Mouse (Mus musculus) liver, embryonic 15.5 days (tissue): Measurements from ENCODE around the gene Ccdc17. TPM values are rescaled to one million over a fixed set of nuclear protein-coding genes. Genes with fewer than 3 reads are reported as not detected.

Source experiments
- ATAC-seq: fragments of 200-750 bp; cut with Nextera tagmentation; 2 replicates; pipeline ENCODE4 v1.8.0; 2017; ENCODE audit warnings: moderate number of reproducible peaks, mild to moderate bottlenecking, moderate library complexity; ENCODE audit not compliant: insufficient read depth
- H3K27ac ChIP-seq: fragments of 300-500 bp; sonication (generic); replicated peaks from 2 replicates; pipeline ENCODE4 v1.5.1; 2015; ENCODE audit warnings: mild to moderate bottlenecking, inconsistent platforms
- H3K27me3 ChIP-seq: fragments of 300-500 bp; sonication (generic); 2 replicates; pipeline ENCODE4 v1.6.1; 2015; ENCODE audit warnings: mild to moderate bottlenecking, inconsistent platforms
- H3K36me3 ChIP-seq: fragments of 300-500 bp; sonication (generic); replicated peaks from 2 replicates; pipeline ENCODE4 v1.6.1; 2015; ENCODE audit warnings: moderate library complexity, mild to moderate bottlenecking, inconsistent platforms
- H3K4me1 ChIP-seq: fragments of 300-500 bp; sonication (generic); replicated peaks from 2 replicates; pipeline ENCODE4 v1.6.1; 2015; ENCODE audit warnings: inconsistent platforms
- H3K4me2 ChIP-seq: fragments of 300-500 bp; sonication (generic); 2 replicates; pipeline ENCODE4 v1.6.1; 2015; ENCODE audit warnings: moderate library complexity, mild to moderate bottlenecking, inconsistent platforms
- H3K4me3 ChIP-seq: fragments of 300-500 bp; sonication (generic); replicated peaks from 2 replicates; pipeline ENCODE4 v1.5.1; 2015; ENCODE audit warnings: mild to moderate bottlenecking, inconsistent platforms
- H3K9ac ChIP-seq: fragments of 300-500 bp; sonication (generic); 2 replicates; pipeline ENCODE4 v1.6.1; 2015; ENCODE audit warnings: moderate library complexity, mild to moderate bottlenecking, inconsistent platforms
- H3K9me3 ChIP-seq: fragments of 300-500 bp; sonication (generic); replicated peaks from 2 replicates; pipeline ENCODE4 v1.6.1; 2016; ENCODE audit warnings: inconsistent platforms
- WGBS: fragments of 180-500 bp; shearing (Covaris S2); methylation state at CpG from one replicate; pipeline ENCODE4 v1.1.7; 2015; ENCODE audit warnings: mixed read lengths; ENCODE audit not compliant: insufficient replicate concordance; 5-methylcytosine and 5-hydroxymethylcytosine counted together
- polyA plus RNA-seq: library from polyadenylated mRNA; unstranded; fragments of >200 nt; fragmentation: Nextera tagmentation; extraction: Ambion mirVana; gene quantifications from 2 replicates; pipeline ENCODE4 v1.2.1, GENCODE M21; 2015

The Ccdc17 gene
- polyA plus RNA-seq, 1 experiment from 2014 or later = 1.1 TPM

DNA sequence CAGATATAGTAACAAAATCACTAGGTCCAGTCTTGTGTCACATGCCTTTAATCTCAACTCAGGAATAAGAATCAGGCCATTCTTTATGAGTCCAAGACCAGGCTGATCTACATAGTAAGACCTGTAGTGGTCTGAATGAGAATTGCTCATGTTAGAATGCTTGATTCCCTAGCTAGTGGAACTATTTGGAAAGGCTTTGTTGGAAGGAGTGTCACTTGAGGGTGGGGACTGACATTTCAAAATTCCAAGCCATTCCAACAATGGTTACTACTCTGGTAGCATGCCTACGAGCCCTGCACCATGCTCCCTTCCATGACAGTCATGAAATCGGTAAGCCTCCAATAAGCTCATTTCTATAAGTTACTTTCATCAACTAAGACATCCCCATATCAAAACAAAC is 16.2 kb downstream of the Ccdc17 start:
- peaks cover 78% of the 10 kb centered on the region for H3K36me3 ChIP-seq

GRCm38 (mm10) chr4:116615237-116615636 is 18.8 kb downstream of the Ccdc17 start:
- ATAC-seq = no peak
- Histone ChIP-seq H3K9me3 (no peaks in the 10 kb centered on the region), H3K27me3 (no peaks in the 10 kb centered on the region), H3K4me3 (no peak overlapping the region), H3K4me2 (no peak overlapping the region), H3K4me1 (no peaks in the 10 kb centered on the region), H3K27ac (no peak overlapping the region), H3K36me3 (peaks cover 77% of the 10 kb centered on the region), H3K9ac (no peak overlapping the region)
- 91% methylated on average over 2 of the region's 2 CpGs for WGBS

More for the DNA sequence above, 16.2 kb downstream of the Ccdc17 start:
- no peak overlapping the region for H3K9ac ChIP-seq
- ATAC-seq = no peak
- no peaks in the 10 kb centered on the region for H3K9me3 ChIP-seq
- no peak overlapping the region for H3K27ac ChIP-seq
- H3K4me2 ChIP-seq = no peak overlapping the region
- H3K4me3 ChIP-seq = no peak overlapping the region
- 86% methylated on average over 2 of the region's 2 CpGs for WGBS
- H3K27me3 ChIP-seq = no peaks in the 10 kb centered on the region
- no peaks in the 10 kb centered on the region for H3K4me1 ChIP-seq

- Histone ChIP-seq H3K4me2 (peak overlapping the region; percentile 81), H3K9me3 (no peaks in the 10 kb centered on the region), H3K4me3 (peak overlapping the region; percentile 96; the same call in 1 of the 2 replicates), H3K36me3 (peaks cover 40% of the 10 kb centered on the region), H3K27me3 (no peaks in the 10 kb centered on the region), H3K27ac (no peak overlapping the region), H3K4me1 (peaks cover 27% of the 10 kb centered on the region), H3K9ac (no peak overlapping the region)
- ATAC-seq = no peak
- 77% methylated on average over 4 of the region's 4 CpGs for WGBS
Observed at GRCm38 (mm10) chr4:116624831-116625230, 28.4 kb downstream of the Ccdc17 start.

DNA sequence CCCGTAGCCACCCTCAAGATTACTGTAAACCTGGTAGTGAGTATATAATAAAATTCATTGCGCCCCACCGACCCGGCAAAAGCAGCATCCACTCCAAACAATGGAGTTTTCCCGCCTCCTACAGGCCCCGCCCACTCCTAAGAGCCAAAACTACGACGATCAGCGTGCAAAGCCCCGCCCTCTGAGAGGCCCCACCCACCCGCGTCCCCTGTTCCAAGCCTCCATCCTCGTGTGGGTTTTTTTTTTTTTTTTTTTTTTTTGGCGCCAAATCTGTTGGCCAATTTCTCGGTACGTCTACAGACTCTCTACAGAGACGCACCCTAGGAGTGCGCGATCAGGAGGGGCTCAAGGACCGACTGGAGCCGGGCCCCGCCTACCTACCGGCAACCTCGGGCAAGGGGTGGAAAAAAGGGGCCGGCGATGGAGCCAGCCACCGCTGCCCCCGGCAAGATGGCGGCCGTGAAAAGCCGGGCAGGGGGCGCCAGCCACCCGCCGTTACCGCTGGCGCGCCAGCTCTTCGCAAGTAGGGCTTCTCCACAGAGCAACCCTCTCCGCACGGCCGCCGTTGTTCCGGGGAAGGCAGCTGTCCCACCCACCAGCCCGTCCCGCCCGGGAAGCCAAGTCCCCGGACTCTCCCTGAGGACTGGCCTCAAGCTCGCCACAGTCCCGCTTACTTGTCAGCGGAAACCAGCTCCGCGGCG is 30.4 kb downstream of the Ccdc17 start:
- Histone ChIP-seq H3K4me3 (peak overlapping the region; percentile 96), H3K36me3 (peaks cover 25% of the 10 kb centered on the region), H3K27ac (peak overlapping the region; percentile 94), H3K27me3 (no peaks in the 10 kb centered on the region), H3K9me3 (no peaks in the 10 kb centered on the region), H3K4me2 (peak overlapping the region; percentile 81), H3K9ac (peak overlapping the region; percentile 87), H3K4me1 (peaks cover 27% of the 10 kb centered on the region)
- ATAC-seq = peak; percentile 65
- WGBS = under 1% methylated on average over 53 of the region's 53 CpGs

- peak overlapping the region; percentile 94 for H3K27ac ChIP-seq
- no peaks in the 10 kb centered on the region for H3K9me3 ChIP-seq
- H3K27me3 ChIP-seq = no peaks in the 10 kb centered on the region
- peaks cover 20% of the 10 kb centered on the region for H3K36me3 ChIP-seq
- peak overlapping the region; percentile 96 for H3K4me3 ChIP-seq
- ATAC-seq = peak; percentile 85
- peak overlapping the region; percentile 81 for H3K4me2 ChIP-seq
- peaks cover 27% of the 10 kb centered on the region for H3K4me1 ChIP-seq
- peak overlapping the region; percentile 87 for H3K9ac ChIP-seq
- WGBS = under 1% methylated on average over 13 of the region's 13 CpGs
Observed at GRCm38 (mm10) chr4:116627359-116627716, 30.9 kb downstream of the Ccdc17 start.

DNA sequence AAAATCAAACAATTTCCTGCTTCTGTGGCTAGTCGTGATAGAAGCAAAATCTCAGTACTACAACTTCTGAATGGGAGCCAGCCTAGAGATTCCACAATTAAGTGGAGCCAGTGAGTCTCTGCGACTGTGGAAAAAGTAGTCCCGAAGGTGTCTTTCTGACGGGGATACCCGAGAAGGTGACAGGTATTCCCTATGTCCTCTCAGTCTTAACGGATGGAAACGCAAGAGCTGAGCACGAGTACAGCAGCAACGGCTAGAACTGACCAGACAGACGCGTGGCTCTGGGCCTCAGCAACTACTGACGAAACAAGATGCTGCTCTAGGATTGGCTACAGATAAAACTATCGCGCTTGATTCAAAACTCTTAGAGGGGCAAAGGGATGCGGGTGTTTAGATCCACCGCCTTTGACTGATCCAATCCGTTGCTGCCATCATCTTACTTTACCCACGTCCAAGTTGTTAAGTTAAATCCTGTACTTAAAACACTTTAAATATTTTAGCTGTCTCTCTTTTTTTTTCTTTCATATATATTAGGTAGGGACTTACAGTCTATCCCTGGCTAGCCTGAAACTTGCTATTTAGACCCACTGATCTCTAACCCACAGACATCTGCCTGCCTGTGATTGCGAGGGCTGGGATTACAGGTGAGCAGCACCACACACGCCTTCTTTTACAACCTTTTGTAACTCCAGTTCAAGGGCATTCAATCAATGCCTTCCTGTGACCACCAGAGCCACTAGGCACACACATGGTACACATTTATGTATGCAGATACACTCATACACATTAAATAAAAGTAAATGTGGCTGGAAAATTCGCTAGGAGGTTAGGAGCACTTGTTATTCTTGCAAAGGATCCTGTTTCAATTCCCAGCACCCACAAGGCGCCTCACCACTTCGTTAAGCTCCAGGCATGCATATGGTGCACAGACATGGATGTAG is 31.5 kb downstream of the Ccdc17 start, which contains the start of gene Nasp:
Gene Nasp, minus strand, starts transcription at position 220 of the 941 bp plus-strand sequence.
- H3K27me3 ChIP-seq = no peaks in the 10 kb centered on the region
- H3K4me3 ChIP-seq = peak within 1 kb of the TSS; percentile 96
- peaks cover 27% of the 10 kb centered on the region for H3K4me1 ChIP-seq
- no peaks in the 10 kb centered on the region for H3K9me3 ChIP-seq
- WGBS = 7% methylated on average over 23 of the region's 23 CpGs
- peak within 1 kb of the TSS; percentile 81 for H3K4me2 ChIP-seq
- peak; percentile 77 for ATAC-seq
- H3K9ac ChIP-seq = peak within 1 kb of the TSS; percentile 87
- H3K36me3 ChIP-seq = peaks cover 15% of the 10 kb centered on the region
- peak within 1 kb of the TSS; percentile 94 for H3K27ac ChIP-seq

- H3K27ac ChIP-seq = no peak overlapping the region
- H3K4me1 ChIP-seq = no peaks in the 10 kb centered on the region
- no peak overlapping the region for H3K4me3 ChIP-seq
- no peaks in the 10 kb centered on the region for H3K9me3 ChIP-seq
- no peak overlapping the region for H3K9ac ChIP-seq
- H3K27me3 ChIP-seq = no peaks in the 10 kb centered on the region
- no peak for ATAC-seq
- peaks cover 45% of the 10 kb centered on the region for H3K36me3 ChIP-seq
- H3K4me2 ChIP-seq = no peak overlapping the region
- 68% methylated on average over 1 of the region's 1 CpGs for WGBS
Observed at GRCm38 (mm10) chr4:116635197-116635596, 38.7 kb downstream of the Ccdc17 start.

- Histone ChIP-seq H3K4me1 (no peaks in the 10 kb centered on the region), H3K9me3 (no peaks in the 10 kb centered on the region), H3K36me3 (peaks cover 76% of the 10 kb centered on the region), H3K4me3 (no peak overlapping the region), H3K9ac (no peak overlapping the region), H3K4me2 (no peak overlapping the region), H3K27me3 (no peaks in the 10 kb centered on the region), H3K27ac (no peak overlapping the region)
- WGBS = 87% methylated on average over 6 of the region's 6 CpGs
- ATAC-seq = no peak
Observed at GRCm38 (mm10) chr4:116638821-116639220, 42.4 kb downstream of the Ccdc17 start.

DNA sequence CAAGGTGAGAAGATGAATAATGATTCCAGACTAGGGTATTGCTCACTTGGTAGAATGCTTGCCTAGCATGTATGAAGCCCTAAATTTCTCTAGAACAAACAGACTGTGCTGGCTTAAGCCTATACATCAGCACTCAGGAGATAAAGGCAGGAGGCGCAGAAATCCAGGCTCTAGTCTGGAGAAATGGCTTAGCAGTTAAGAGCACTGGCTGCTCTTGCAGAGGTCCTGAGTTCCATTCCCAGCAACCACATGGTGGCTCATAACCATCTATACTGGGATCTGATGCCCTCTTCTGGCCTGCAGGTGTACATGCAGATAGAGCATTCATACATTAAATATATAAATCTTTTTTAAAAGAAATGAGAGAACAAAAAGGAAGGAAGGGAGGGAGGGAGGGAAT is 45.6 kb downstream of the Ccdc17 start:
- no peak overlapping the region for H3K4me3 ChIP-seq
- no peaks in the 10 kb centered on the region for H3K27me3 ChIP-seq
- H3K9ac ChIP-seq = no peak overlapping the region
- WGBS = 83% methylated on average over 1 of the region's 1 CpGs
- no peak overlapping the region for H3K4me2 ChIP-seq
- H3K27ac ChIP-seq = no peak overlapping the region
- no peaks in the 10 kb centered on the region for H3K9me3 ChIP-seq
- peaks cover 76% of the 10 kb centered on the region for H3K36me3 ChIP-seq
- H3K4me1 ChIP-seq = 0 out of 2 replicates have a peak, but pooled peaks cover 8% of the 10 kb centered on the region
- ATAC-seq = no peak

- H3K36me3 ChIP-seq = peaks cover 75% of the 10 kb centered on the region
- H3K4me2 ChIP-seq = no peak overlapping the region
- H3K27ac ChIP-seq = no peak overlapping the region
- WGBS = 47% methylated on average over 6 of the region's 6 CpGs
- no peak for ATAC-seq
- no peaks in the 10 kb centered on the region for H3K9me3 ChIP-seq
- no peak overlapping the region for H3K4me3 ChIP-seq
- H3K27me3 ChIP-seq = no peaks in the 10 kb centered on the region
- peaks cover 26% of the 10 kb centered on the region for H3K4me1 ChIP-seq
- no peak overlapping the region for H3K9ac ChIP-seq
Observed at GRCm38 (mm10) chr4:116644326-116644725, 47.9 kb downstream of the Ccdc17 start.

GRCm38 (mm10) chr4:116645624-116646023 is 49.2 kb downstream of the Ccdc17 start:
- H3K27me3 ChIP-seq = no peaks in the 10 kb centered on the region
- H3K9me3 ChIP-seq = no peaks in the 10 kb centered on the region
- no peak overlapping the region for H3K4me3 ChIP-seq
- peaks cover 64% of the 10 kb centered on the region for H3K36me3 ChIP-seq
- no peak overlapping the region for H3K4me2 ChIP-seq
- ATAC-seq = no peak
- H3K27ac ChIP-seq = no peak overlapping the region
- H3K4me1 ChIP-seq = peaks cover 39% of the 10 kb centered on the region
- WGBS = 76% methylated on average over 7 of the region's 7 CpGs
- H3K9ac ChIP-seq = no peak overlapping the region
